Mouse (Mus musculus) heart, adult 2 months (tissue): ENCODE data around the gene Gm20219. TPM values are rescaled to one million over a fixed set of nuclear protein-coding genes. Genes with fewer than 3 reads are reported as not detected.
"Not testable (repeated sequence)": the region's sequence is repeated elsewhere in the genome, so short reads cannot be mapped to it uniquely, and the experiment has no call there.

ENCODE experiments used
- DNase-seq, 2 experiments: peaks; one replicate each; pipeline ENCODE4 v3.0.0; 2021
- H3K27ac ChIP-seq: fragments of 200-600 bp; 2 replicates; pipeline ENCODE4 v1.8.1; 2022
- H3K27me3 ChIP-seq: fragments of 200-500 bp; 2 replicates; pipeline ENCODE4 v1.6.1; 2012; ENCODE audit warnings: mild to moderate bottlenecking, low read length, inconsistent platforms, mixed read lengths; ENCODE audit not compliant: control insufficient read depth, insufficient read depth
- H3K36me3 ChIP-seq: fragments of 200-500 bp; 2 replicates; pipeline ENCODE4 v1.6.1; 2012; ENCODE audit warnings: low read length, inconsistent platforms; ENCODE audit not compliant: control insufficient read depth, insufficient read depth
- H3K4me1 ChIP-seq: fragments of 200-500 bp; 2 replicates; pipeline ENCODE4 v1.6.1; 2011; ENCODE audit warnings: low read length; ENCODE audit not compliant: control insufficient read depth, insufficient read depth
- H3K4me3 ChIP-seq: fragments of 200-600 bp; 2 replicates; pipeline ENCODE4 v1.8.1; 2022
- H3K79me2 ChIP-seq: fragments of 200-500 bp; replicated peaks from 2 replicates; pipeline ENCODE4 v1.6.1; 2012; ENCODE audit warnings: mild to moderate bottlenecking, inconsistent platforms, low read length, moderate library complexity, mixed read lengths; ENCODE audit not compliant: control insufficient read depth, insufficient read depth
- H3K9ac ChIP-seq: fragments of 200-500 bp; 2 replicates; pipeline ENCODE4 v1.6.1; 2012; ENCODE audit warnings: low read depth, mild to moderate bottlenecking, control low read depth, inconsistent platforms, low read length, mixed read lengths
- CTCF ChIP-seq: fragments of 200-600 bp; IDR thresholded peaks from 2 replicates; pipeline ENCODE4 v1.8.1; 2022; ENCODE audit warnings: antibody characterized with exemption, mild to moderate bottlenecking, moderate library complexity
- EP300 ChIP-seq: fragments of 200-500 bp; IDR thresholded peaks from 2 replicates; pipeline ENCODE4 v1.6.1; 2011; ENCODE audit warnings: low read depth, low read length, control low read depth; ENCODE audit not compliant: insufficient read depth
- POLR2A ChIP-seq: fragments of 200-500 bp; IDR thresholded peaks from 2 replicates; pipeline ENCODE4 v1.6.1; 2011; ENCODE audit warnings: mild to moderate bottlenecking, low read depth, low read length, control low read depth; ENCODE audit not compliant: insufficient read depth
- WGBS: fragments of 180-500 bp; shearing (Covaris S2); methylation state at CpG from one replicate; pipeline ENCODE4 v1.1.7; 2018; 5-methylcytosine and 5-hydroxymethylcytosine counted together
- intact Hi-C: fragments of 180-260 bp; cut with DNase I; formaldehyde crosslinking; loops from one replicate; pipeline ENCODE4 v1.15.1; 2025
- polyA plus RNA-seq: library from polyadenylated mRNA; depleted of rRNA; stranded (reverse); fragments of >200 nt; gene quantifications from 2 replicates; pipeline ENCODE4 v1.2.3, GENCODE M21; 2012; rRNA removed
- total RNA-seq, 2 experiments: library from RNA; stranded (reverse); gene quantifications; 2 replicates each; pipeline ENCODE4 v1.2.3; 2021

Gm20219 gene
- total and polyA plus RNA-seq, 3 experiments, result 0.34 to 1.7 (median 0.39) TPM

- Histone ChIP-seq H3K4me3 (no peak overlapping the region), H3K27me3 (no peaks in the 10 kb centered on the region), H3K9ac (no peak overlapping the region), H3K79me2 (no peaks in the 10 kb centered on the region), H3K27ac (no peak overlapping the region), H3K36me3 (no peaks in the 10 kb centered on the region), H3K4me1 (peaks cover 1% of the 10 kb centered on the region; the same call in 1 of the 2 replicates)
- intact Hi-C loops, result no loop called here
- DNase-seq, result peak; percentile 43 to 45
- 23% methylated on average over 9 of the region's 9 CpGs for WGBS
- no peak for TF ChIP-seq CTCF
- TF ChIP-seq EP300, result no peak
- no peak for TF ChIP-seq POLR2A
These were observed 51.7 kb downstream of the Gm20219 start for GRCm38 (mm10) chr17:56502526-56502925.

GRCm38 (mm10) chr17:56501635-56502400, 52.4 kb downstream of the Gm20219 start:
- H3K79me2 ChIP-seq, intact Hi-C loops, DNase-seq: not testable (repeated sequence)

More at GRCm38 (mm10) chr17:56501635-56502400, 52.4 kb downstream of the Gm20219 start:
- not testable (repeated sequence) for H3K36me3 ChIP-seq, H3K27me3 ChIP-seq, H3K27ac ChIP-seq, H3K4me3 ChIP-seq, H3K9ac ChIP-seq, H3K4me1 ChIP-seq
- whole genome bisulfite sequencing, result 58% methylated on average over 2 of the region's 2 CpGs

Other genes with a start within 250 kb of the Gm20219 start
- 10 to 100 TPM; 26.2 to 36.1 TPM for gene Kdm4b, start 228.3 kb downstream of the Gm20219 start, total RNA-seq
- 23.0 and 29.7 TPM in 2 replicates for gene Kdm4b, start 228.3 kb downstream of the Gm20219 start, polyA plus RNA-seq
- gene Ptprs, start 77.9 kb downstream of the Gm20219 start, total RNA-seq, result 10 to 100 TPM; 41.7 to 47.5 TPM
- gene Ptprs, start 77.9 kb downstream of the Gm20219 start, polyA plus RNA-seq, result 86.8 and 91.1 TPM in 2 replicates
- not detected for gene Znrf4, start 42.0 kb downstream of the Gm20219 start, total RNA-seq
- gene Znrf4, start 42.0 kb downstream of the Gm20219 start, polyA plus RNA-seq, result 0.29 and 0.64 TPM in 2 replicates
- gene Safb2, start 30.2 kb upstream of the Gm20219 start, total RNA-seq, result 10 to 100 TPM; 36.8 to 43.1 TPM
- gene Safb2, start 30.2 kb upstream of the Gm20219 start, polyA plus RNA-seq, result 42.5 and 47.5 TPM in 2 replicates
- gene Safb, start 30.4 kb upstream of the Gm20219 start, total RNA-seq, result 10 to 100 TPM; 61.3 to 69.1 TPM
- 51.0 and 57.5 TPM in 2 replicates for gene Safb, start 30.4 kb upstream of the Gm20219 start, polyA plus RNA-seq
- 100 to 1,000 TPM; 291 to 329 TPM for gene 2410015M20Rik, start 55.4 kb upstream of the Gm20219 start, total RNA-seq
- gene 2410015M20Rik, start 55.4 kb upstream of the Gm20219 start, polyA plus RNA-seq, result 320 and 381 TPM in 2 replicates
- 100 to 1,000 TPM; 671 to 795 TPM for gene Rpl36, start 59.0 kb upstream of the Gm20219 start, total RNA-seq
- 801 and 1,357 TPM in 2 replicates for gene Rpl36, start 59.0 kb upstream of the Gm20219 start, polyA plus RNA-seq
- 100 to 1,000 TPM; 113 to 131 TPM for gene Lonp1, start 72.5 kb upstream of the Gm20219 start, total RNA-seq
- gene Lonp1, start 72.5 kb upstream of the Gm20219 start, polyA plus RNA-seq, result 95.9 and 116 TPM in 2 replicates
- gene Catsperd, start 73.8 kb upstream of the Gm20219 start, total RNA-seq, result not detected
- gene Catsperd, start 73.8 kb upstream of the Gm20219 start, polyA plus RNA-seq, result 0.23 and 0.44 TPM in 2 replicates
- 10 to 100 TPM; 37.6 to 37.7 TPM for gene Ranbp3, start 118.9 kb upstream of the Gm20219 start, total RNA-seq
- gene Ranbp3, start 118.9 kb upstream of the Gm20219 start, polyA plus RNA-seq, result 40.6 and 44.5 TPM in 2 replicates
- 100 to 1,000 TPM; 748 to 906 TPM for gene Ndufa11, start 163.4 kb upstream of the Gm20219 start, total RNA-seq
- 1,680 and 1,786 TPM in 2 replicates for gene Ndufa11, start 163.4 kb upstream of the Gm20219 start, polyA plus RNA-seq
- gene Vmac, start 163.6 kb upstream of the Gm20219 start, total RNA-seq, result 1 to 10 TPM; 3.0 to 4.7 TPM
- 8.3 and 9.9 TPM in 2 replicates for gene Vmac, start 163.6 kb upstream of the Gm20219 start, polyA plus RNA-seq
- 10 to 100 TPM; 24.4 to 26.8 TPM for gene Nrtn, start 203.1 kb upstream of the Gm20219 start, total RNA-seq
- 26.2 and 49.3 TPM in 2 replicates for gene Nrtn, start 203.1 kb upstream of the Gm20219 start, polyA plus RNA-seq
- gene Dus3l, start 210.4 kb upstream of the Gm20219 start, total RNA-seq, result 10 to 100 TPM; 17.7 to 19.4 TPM
- gene Dus3l, start 210.4 kb upstream of the Gm20219 start, polyA plus RNA-seq, result 36.2 and 38.7 TPM in 2 replicates
- under 1 TPM; 0.11 to 0.29 TPM for gene Prr22, start 215.9 kb upstream of the Gm20219 start, total RNA-seq
- gene Prr22, start 215.9 kb upstream of the Gm20219 start, polyA plus RNA-seq, result 1.2 and 2.0 TPM in 2 replicates